Mouse (Mus musculus) olfactory bulb, adult 2 months (tissue): ENCODE data around the gene Gtsf1.

Experiments used
- CTCF ChIP-seq: fragments of 200-500 bp; IDR thresholded peaks from 2 replicates; pipeline ENCODE4 v1.5.1; 2012; ENCODE audit warnings: low read depth, mild to moderate bottlenecking, low read length, moderate library complexity; ENCODE audit not compliant: insufficient read depth
- POLR2A ChIP-seq: fragments of 200-500 bp; IDR thresholded peaks from 2 replicates; pipeline ENCODE4 v1.6.1; 2012; ENCODE audit warnings: mild to moderate bottlenecking, low read depth, low read length, moderate library complexity; ENCODE audit not compliant: insufficient read depth

GRCm38 (mm10) chr15:103462539-103463261 is 32.4 kb upstream of the Gtsf1 start:
- TF ChIP-seq CTCF (no peak), POLR2A (no peak)
